Mouse (Mus musculus) right cerebral cortex, adult 18-20 months (tissue): Measurements from ENCODE around the gene Nploc4.
A peak's percentile ranks its signal among the peaks of the same experiment; 100 is the strongest.

Experiments used
- DNase-seq: peaks from one replicate; pipeline ENCODE4 v3.0.0; 2022; ENCODE audit warnings: mixed read lengths

Gene Nploc4

GRCm38 (mm10) chr11:120351250-120352092 lies 86.0 kb downstream of the Nploc4 start:
- peak; percentile 8 for DNase-seq

- peak; percentile 8 for DNase-seq
Observed at GRCm38 (mm10) chr11:120350711-120351110, 86.8 kb downstream of the Nploc4 start.

- peak; percentile 74 for DNase-seq
Observed at GRCm38 (mm10) chr11:120349986-120350702, 87.4 kb downstream of the Nploc4 start.

- DNase-seq = peak; percentile 31
Observed at GRCm38 (mm10) chr11:120349371-120349985, 88.0 kb downstream of the Nploc4 start.

GRCm38 (mm10) chr11:120348684-120349370 lies 88.7 kb downstream of the Nploc4 start:
- no peak for DNase-seq

- peak; percentile 88 for DNase-seq
Observed at GRCm38 (mm10) chr11:120347791-120348683, 89.5 kb downstream of the Nploc4 start, which contains the start of gene Actg1. Gene Actg1, minus strand, starts transcription at chr11:120348542.

GRCm38 (mm10) chr11:120347301-120347700 lies 90.2 kb downstream of the Nploc4 start:
- peak; percentile 25 for DNase-seq

GRCm38 (mm10) chr11:120346383-120347034 lies 91.0 kb downstream of the Nploc4 start:
- DNase-seq = peak; percentile 2

GRCm38 (mm10) chr11:120345067-120345681 lies 92.3 kb downstream of the Nploc4 start:
- DNase-seq = no peak

GRCm38 (mm10) chr11:120344310-120344920 lies 93.1 kb downstream of the Nploc4 start:
- DNase-seq = no peak

- DNase-seq = no peak
Observed at GRCm38 (mm10) chr11:120343519-120344309, 93.8 kb downstream of the Nploc4 start.

- DNase-seq = no peak
Observed at GRCm38 (mm10) chr11:120342656-120343160, 94.8 kb downstream of the Nploc4 start.

- DNase-seq = no peak
Observed at GRCm38 (mm10) chr11:120341661-120342060, 95.8 kb downstream of the Nploc4 start.

- DNase-seq = no peak
Observed at GRCm38 (mm10) chr11:120339978-120340513, 97.5 kb downstream of the Nploc4 start.

- no peak for DNase-seq
Observed at GRCm38 (mm10) chr11:120338786-120339185, 98.7 kb downstream of the Nploc4 start.

GRCm38 (mm10) chr11:120337447-120337846 lies 100.1 kb downstream of the Nploc4 start:
- no peak for DNase-seq

- no peak for DNase-seq
Observed at GRCm38 (mm10) chr11:120335431-120336021, 102.0 kb downstream of the Nploc4 start.
